Mouse (Mus musculus): Measurements from ENCODE around the gene Rab3b.
"Not testable (repeated sequence)": the region's sequence is repeated elsewhere in the genome, so short reads cannot be mapped to it uniquely, and the experiment has no call there.

Rab3b gene

GRCm38 (mm10) chr4:108900421-108900820 lies 21.6 kb downstream of the Rab3b start:
- no peak for DNase-seq

GRCm38 (mm10) chr4:108902886-108903285 lies 24.0 kb downstream of the Rab3b start:
- no peak for DNase-seq

DNA sequence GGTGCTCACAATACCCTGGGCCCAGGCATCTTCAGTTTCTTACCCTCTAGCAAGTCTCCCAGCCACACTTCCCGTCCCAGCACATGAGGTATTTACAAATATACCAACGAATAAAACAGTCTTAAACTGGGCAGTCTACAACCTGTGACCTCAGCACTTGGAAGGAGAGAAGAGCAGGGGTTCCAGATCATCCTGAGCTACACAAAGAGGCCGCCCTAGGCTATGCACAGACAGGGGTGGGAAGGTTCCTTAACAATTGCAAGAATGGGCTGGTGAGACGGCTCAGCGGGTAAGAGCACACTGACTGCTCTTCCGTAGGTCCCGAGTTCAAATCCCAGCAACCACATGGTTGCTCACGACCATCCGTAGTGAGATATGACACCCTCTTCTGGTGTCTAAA lies 24.5 kb downstream of the Rab3b start:
- no peak for DNase-seq

DNA sequence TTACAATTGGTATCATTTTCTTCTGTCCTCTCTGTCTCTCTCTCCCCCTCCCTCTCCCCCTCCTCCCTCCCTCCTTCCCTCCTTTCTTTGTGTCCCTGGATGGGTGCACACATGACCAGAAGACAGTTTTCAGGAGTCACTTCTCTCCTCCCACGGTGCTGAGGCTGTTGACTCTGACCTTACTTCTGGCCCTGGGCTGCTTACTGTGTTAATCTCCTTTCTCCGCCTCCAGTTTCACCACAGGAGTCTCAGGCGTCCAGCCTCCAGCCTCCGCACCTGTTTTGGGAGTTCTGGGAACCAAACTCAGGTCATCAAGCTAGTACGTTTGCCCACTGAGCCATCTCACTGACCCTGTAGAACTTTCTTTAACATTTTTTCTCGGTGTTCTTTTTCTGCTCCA lies 25.2 kb downstream of the Rab3b start:
- DNase-seq, result no peak

DNA sequence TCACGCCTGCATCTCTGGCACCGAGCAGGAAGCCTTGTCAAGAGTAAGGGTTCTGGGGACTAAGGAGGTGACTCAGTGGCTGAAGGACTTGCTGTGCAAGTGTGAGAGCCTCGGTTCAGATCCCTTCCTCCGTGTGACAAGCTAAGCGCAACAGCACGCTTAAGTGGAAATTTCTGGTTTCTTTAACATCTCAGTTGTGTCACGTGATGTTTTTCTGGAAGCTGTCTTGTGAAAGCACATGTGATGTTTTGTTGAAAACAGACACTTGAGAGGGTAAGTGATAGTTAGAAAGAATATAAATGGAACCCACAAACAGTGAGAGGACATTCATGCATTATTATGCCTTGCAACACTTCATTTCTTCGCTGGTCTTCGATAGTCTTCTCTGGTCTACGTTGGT lies 25.9 kb downstream of the Rab3b start:
- no peak for DNase-seq

GRCm38 (mm10) chr4:108905859-108906258 lies 27.0 kb downstream of the Rab3b start:
- DNase-seq, result no peak

DNA sequence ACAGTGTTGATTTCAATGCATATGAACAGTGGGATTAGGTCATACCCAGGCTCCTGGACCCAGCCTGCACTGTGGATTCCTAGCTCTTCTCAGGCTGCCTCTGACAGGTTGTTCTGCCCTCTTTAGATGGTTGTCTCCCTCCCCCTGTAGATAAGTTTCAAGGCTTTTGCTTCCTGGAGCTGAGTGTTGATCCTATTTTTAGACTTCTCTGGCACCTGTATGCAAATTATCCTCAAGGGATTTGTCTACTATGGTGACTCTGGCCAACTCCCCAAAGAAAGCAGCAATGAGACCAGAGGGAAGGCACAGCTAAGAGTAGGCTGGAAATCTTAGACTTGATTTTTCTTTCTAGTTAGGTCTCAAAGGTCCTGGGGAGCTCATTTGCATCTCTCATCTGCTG lies 28.6 kb downstream of the Rab3b start:
- DNase-seq, result no peak

GRCm38 (mm10) chr4:108909872-108910425 lies 31.1 kb downstream of the Rab3b start:
- no peak for DNase-seq

- DNase-seq, result no peak
These were observed 33.0 kb downstream of the Rab3b start for GRCm38 (mm10) chr4:108911866-108912265.

DNA sequence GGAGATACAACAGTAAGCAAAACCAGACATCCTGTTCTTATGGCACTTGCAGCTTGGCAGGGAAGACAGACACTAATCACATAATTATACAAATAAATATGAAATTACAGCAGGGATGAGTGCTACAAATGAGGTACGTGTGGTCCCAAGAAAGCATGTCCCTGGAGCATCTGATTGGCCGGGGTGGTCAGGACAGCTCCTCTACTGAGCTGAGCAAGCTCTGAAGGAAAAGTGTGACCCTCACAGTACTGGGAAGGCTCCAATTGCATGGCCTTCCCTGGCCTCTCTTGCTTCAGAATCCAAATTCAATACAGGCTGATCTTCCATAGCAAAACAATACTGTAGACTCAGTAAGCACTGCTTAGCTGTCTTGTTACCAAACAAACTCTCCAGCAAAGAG lies 34.3 kb downstream of the Rab3b start:
- no peak for DNase-seq

DNA sequence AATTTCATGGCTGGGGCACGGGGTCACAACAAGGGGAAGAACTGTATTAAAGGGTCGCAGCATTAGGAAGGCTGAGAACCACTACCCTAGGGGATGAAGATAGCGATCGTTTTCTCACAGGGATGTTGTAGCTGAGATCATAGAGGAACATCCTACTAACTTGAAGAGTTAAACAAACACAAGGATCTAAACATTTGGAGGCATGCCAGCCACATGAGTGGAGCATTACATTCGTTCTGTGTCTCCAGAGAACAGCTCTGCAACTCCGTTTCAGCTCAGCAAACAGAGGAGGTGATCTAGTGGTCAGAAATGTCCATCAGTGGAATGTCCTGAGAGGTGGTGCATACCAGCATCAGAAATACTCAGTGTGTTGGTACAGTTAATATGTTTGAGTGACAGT lies 35.5 kb downstream of the Rab3b start:
- DNase-seq, result no peak

GRCm38 (mm10) chr4:108915101-108915500 lies 36.2 kb downstream of the Rab3b start:
- no peak for DNase-seq

DNA sequence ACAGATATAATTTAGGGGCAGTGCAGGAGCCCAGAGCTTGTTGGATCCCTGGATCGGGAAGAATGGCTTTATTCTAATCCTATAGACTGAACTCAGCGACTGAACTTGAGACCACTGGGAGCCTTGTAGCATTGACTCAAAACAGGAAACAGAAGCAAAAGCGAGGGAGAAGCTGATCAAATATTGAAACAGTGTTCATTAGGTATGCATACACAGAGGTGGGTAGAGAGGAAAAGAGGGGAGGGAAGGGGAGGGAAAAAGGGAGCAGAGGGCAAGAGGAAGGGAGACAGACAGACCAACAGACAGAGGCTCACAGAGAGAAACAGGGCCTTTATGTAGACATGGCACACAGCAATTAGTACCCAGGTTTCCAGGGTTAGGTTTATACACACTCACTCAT lies 38.8 kb downstream of the Rab3b start:
- DNase-seq, result no peak

DNA sequence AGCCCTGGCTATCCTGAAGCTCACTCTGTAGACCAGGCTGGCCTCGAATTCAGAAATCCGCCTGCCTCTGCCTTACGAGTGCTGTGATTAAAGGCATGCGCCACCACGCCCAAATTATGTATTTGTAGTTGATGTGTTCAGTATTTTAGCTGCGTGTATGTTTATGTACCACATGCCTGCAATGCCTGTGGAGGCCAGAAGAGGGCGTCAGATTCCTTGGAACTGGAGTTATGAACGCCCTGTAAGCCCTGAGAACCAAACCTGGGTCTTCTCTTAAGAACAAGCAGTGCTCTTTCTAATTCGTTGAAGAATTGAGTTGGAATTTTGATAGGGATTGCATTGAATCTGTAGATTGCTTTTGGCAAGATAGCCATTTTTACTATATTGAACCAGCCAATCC lies 49.1 kb downstream of the Rab3b start:
- not testable (repeated sequence) for DNase-seq

DNA sequence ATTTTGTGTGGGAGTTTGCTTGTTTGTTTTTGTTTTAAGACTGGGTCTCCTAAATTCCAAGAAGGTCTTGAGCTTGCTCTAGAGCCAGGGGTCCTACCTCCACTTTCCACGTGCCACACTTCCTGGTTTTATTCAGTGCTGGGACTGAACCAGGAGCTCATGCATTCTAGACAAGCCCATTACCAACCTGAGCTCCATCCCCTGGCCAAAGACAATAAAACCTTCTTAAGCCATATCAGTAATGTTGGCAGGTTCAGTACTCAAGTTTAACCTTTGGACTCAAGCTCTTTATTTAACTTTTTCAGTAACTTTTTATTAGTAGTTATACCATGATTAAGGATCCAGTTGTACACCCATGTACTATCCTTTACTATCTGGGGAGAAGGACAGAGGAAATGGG lies 54.3 kb downstream of the Rab3b start:
- DNase-seq, result no peak

DNA sequence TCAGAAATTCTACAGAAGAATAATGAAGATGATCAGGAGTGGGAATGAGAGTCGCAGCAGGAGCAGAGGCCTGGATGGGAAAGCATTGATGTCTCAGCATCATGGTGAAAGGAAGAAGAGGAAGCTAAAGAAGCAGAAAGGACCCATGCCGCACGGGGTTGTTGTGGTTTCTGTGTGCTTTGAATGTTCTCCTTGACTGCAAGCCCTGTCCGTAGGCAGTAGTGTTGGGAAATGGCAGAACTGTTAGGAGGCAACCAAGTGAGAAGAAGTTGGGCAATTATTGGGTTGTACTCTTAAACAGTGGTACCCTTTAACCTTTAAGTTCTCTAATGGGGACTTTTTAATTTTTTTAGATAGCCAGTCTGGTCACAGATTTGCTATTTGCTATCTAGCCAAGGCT lies 56.0 kb downstream of the Rab3b start:
- no peak for DNase-seq

GRCm38 (mm10) chr4:108937848-108938771 lies 59.2 kb downstream of the Rab3b start:
- peak; percentile 43 for DNase-seq

DNA sequence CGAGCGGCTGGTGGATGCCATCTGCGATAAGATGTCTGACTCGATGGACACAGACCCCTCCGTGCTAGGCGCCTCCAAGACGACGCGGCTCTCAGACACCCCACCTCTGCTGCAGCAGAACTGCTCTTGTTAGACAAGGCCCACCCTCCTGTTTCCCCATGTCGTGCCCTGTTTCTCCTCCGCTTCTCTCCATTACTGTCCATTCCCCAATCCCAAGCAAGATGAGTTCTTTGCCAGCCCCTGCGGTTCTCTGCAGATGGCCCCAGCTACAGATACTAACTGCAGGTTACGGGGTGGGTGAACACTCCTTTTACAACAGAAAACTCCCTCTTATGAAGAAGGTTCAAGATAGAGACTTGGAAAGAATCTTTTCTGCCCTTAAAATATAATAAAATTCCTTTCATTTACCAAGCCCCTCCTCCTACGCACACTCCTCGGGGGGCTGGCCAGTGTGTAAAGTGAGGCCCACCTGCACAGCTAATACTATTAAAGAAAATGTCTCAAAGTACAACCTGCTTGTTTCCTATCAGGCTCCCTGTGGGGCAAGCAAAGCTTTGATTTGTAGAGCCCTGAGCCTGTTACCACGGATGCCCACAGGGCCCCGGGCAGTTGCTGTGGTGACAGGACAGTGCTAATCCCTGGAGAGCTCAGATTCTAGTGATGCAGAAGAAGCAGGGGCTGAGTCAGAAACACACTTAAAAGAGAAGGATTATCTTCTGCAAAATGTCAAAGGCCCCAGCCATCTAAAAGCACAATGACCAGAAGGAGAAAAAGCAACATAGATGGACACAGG lies 62.0 kb downstream of the Rab3b start:
- DNase-seq, result no peak

DNA sequence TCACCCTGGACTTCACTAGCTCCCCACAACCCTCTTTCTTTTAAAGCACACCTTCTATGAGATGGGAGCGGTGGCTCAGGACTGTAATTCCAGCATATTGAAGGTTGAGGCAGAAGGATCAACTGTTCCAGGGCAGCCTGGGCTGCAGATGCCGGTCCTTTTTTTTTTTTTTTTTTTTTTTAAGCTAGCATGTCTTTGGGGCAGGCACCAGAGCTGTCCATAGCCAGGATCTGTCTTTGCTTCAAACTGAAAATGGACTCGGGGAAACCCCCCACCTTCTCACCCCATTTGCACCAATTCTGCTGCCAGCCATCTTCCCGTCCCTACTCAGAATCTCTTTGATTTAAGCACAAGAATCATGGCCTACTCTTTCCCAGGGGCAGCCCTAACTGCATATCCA lies 63.3 kb downstream of the Rab3b start:
- no peak for DNase-seq

DNA sequence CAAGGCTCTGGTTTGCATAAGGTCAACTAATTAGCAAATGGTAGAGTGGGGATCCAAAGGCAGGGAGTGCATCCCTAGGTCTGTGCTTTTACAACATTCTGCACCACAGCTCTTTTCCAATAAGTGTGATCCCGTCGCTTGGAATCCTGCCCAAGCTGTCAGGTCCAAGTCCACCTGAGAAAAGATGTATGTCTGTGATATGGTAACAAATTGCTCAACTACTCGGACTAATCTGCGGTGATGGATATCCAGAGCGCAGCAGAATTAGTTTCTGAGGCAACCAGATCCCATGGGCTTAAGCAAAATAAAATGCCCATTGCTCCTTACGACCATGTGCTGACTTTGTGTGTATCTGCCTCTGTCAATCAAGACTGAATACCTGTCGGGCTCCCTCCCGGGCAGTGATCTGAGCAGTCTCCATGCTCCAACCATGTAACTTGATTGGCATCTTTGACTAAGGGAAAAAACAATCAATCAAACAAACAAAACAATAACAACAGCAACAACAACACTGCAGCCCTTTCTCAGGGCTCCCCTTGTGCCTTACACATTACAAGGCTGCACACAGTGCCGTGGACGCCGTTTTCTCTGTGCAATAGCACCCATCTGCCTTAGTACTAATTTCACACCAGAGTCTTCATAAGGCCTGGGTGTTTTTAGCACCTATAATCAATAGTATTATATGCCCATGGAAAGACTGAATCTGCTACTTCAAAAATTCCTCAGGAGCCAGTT lies 64.3 kb downstream of the Rab3b start:
- no peak for DNase-seq

- DNase-seq, result peak; percentile 72
These were observed 70.3 kb downstream of the Rab3b start for GRCm38 (mm10) chr4:108949168-108949567.

DNA sequence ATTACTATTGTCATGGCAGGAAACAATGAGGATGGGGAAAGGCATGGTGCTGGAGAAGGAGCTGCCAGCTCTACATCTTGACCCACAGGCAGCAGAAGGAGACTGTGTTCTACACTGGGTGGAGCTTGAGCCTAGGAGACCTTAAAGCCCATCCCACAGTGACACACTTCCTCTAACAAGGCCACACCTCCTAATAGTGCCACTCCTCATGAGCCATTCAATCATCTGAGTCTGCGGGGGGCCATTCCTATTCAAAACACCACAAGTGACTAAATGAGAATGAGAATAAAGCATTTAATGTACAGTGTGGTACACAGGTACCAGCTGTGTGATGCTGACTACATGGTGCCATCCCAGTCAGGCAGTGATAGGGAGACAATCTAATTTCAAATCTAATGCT lies 71.3 kb downstream of the Rab3b start:
- DNase-seq, result no peak

DNA sequence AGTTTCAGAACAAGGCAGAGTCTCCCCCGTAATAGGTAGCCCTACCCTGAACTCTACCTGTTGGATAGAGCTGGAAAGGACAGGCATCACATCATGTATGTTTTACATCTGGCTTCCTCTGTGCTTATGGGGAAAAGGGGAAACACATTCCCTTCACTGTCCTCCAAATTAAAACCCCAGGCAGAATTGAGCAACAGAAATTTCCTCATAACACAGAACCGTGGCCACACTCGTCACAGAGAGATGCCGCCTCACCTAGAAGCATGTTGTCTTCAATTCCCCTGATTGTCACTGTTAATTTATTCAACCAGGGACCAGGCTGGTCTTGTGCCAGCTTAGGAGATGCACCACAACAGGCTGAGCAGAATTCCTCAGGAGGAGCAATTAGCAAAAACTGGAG lies 72.8 kb downstream of the Rab3b start:
- no peak for DNase-seq
